26 mouse cellular contexts compared by ENCODE assay signal in genomic region chr9:18598366-18598765, GRCm38 (mm10).
"Had no signal": no experiment of that assay in that cellular context is flagged by ENCODE, and none has a peak within 500 bp of the region (broad histone marks: within the 10 kb centered on the region; RNA-seq: fewer than 3 reads in every experiment).

No protein-coding gene starts in this region.

- H3K9me3 ChIP-seq: limb, embryonic 10.5 days; limb, embryonic 12.5 days; limb, embryonic 13.5 days; limb, embryonic 15.5 days; liver, embryonic 12.5 days; liver, embryonic 13.5 days; liver, embryonic 15.5 days; megakaryocyte, embryonic 14.5 days; midbrain, embryonic 10.5 days; midbrain, embryonic 12.5 days; midbrain, embryonic 13.5 days; midbrain, embryonic 15.5 days had no signal

- H3K4me1 ChIP-seq: limb, embryonic 10.5 days; limb, embryonic 12.5 days; limb, embryonic 13.5 days; limb, embryonic 15.5 days; liver, embryonic 12.5 days; liver, embryonic 13.5 days; liver, embryonic 15.5 days; lung, embryonic 15.5 days; megakaryocyte, embryonic 14.5 days; midbrain, embryonic 10.5 days; midbrain, embryonic 12.5 days; midbrain, embryonic 13.5 days; midbrain, embryonic 15.5 days had no signal

- H3K27me3 ChIP-seq: limb, embryonic 12.5 days; limb, embryonic 13.5 days; limb, embryonic 15.5 days; liver, embryonic 12.5 days; liver, embryonic 13.5 days; liver, embryonic 15.5 days; lung, embryonic 15.5 days; megakaryocyte, embryonic 14.5 days; midbrain, embryonic 12.5 days; midbrain, embryonic 13.5 days; midbrain, embryonic 15.5 days had no signal

- DNase-seq: left cerebral cortex, postnatal 4 days; liver, embryonic 13.5 days; liver, postnatal 0 days; lung, adult 18-20 months; lung, adult 2 months; lung, embryonic 14.5 days; lung, postnatal 10 days; lung, postnatal 14 days; lung, postnatal 36 days; lung, postnatal 4 days; midbrain, embryonic 14.5 days had no signal

- H3K27ac ChIP-seq: limb, embryonic 10.5 days; limb, embryonic 12.5 days; limb, embryonic 13.5 days; limb, embryonic 15.5 days; liver, embryonic 12.5 days; liver, embryonic 13.5 days; liver, embryonic 14.5 days; liver, embryonic 15.5 days; lung, embryonic 15.5 days; macrophage; midbrain, embryonic 10.5 days; midbrain, embryonic 12.5 days; midbrain, embryonic 13.5 days; midbrain, embryonic 15.5 days had no signal

- H3K36me3 ChIP-seq: limb, embryonic 10.5 days; limb, embryonic 12.5 days; limb, embryonic 13.5 days; limb, embryonic 15.5 days; liver, embryonic 12.5 days; liver, embryonic 13.5 days; liver, embryonic 15.5 days; lung, embryonic 15.5 days; midbrain, embryonic 10.5 days; midbrain, embryonic 12.5 days; midbrain, embryonic 13.5 days; midbrain, embryonic 15.5 days had no signal

- H3K4me3 ChIP-seq: limb, embryonic 10.5 days; limb, embryonic 12.5 days; limb, embryonic 13.5 days; limb, embryonic 15.5 days; liver, embryonic 12.5 days; liver, embryonic 13.5 days; liver, embryonic 15.5 days; lung, embryonic 15.5 days; megakaryocyte, embryonic 14.5 days; midbrain, embryonic 10.5 days; midbrain, embryonic 12.5 days; midbrain, embryonic 13.5 days; midbrain, embryonic 15.5 days; myocyte had no signal

- H3K9ac ChIP-seq: limb, embryonic 12.5 days; limb, embryonic 13.5 days; limb, embryonic 15.5 days; liver, embryonic 12.5 days; liver, embryonic 13.5 days; liver, embryonic 14.5 days; liver, embryonic 15.5 days; liver, postnatal 0 days; lung, embryonic 14.5 days; lung, embryonic 15.5 days; midbrain, embryonic 12.5 days; midbrain, embryonic 13.5 days; midbrain, embryonic 15.5 days had no signal
